Mouse (Mus musculus) midbrain, embryonic 11.5 days (tissue): ENCODE data around the gene Stx4a. TPM values are rescaled to one million over a fixed set of nuclear protein-coding genes. Genes with fewer than 3 reads are reported as not detected.
A peak's percentile ranks its signal among the peaks of the same experiment; 100 is the strongest.

Experiments
- ATAC-seq: fragments of 200-750 bp; cut with Nextera tagmentation; 2 replicates; pipeline ENCODE4 v1.8.0; 2017; ENCODE audit warnings: moderate TSS enrichment, moderate library complexity; ENCODE audit not compliant: low FRiP score
- DNase-seq: peaks from one replicate; pipeline ENCODE4 v3.0.0; 2015; ENCODE audit warnings: low spot score; ENCODE audit errors: missing footprints
- H3K27ac ChIP-seq: fragments of 300-500 bp; sonication (generic); 2 replicates; pipeline ENCODE4 v1.5.1; 2014; ENCODE audit warnings: low read depth, low read length
- H3K27me3 ChIP-seq: fragments of 300-500 bp; sonication (generic); 2 replicates; pipeline ENCODE4 v1.6.1; 2014; ENCODE audit warnings: mild to moderate bottlenecking, low read length, moderate library complexity, mixed read lengths; ENCODE audit not compliant: control insufficient read depth, insufficient read depth
- H3K36me3 ChIP-seq: fragments of 300-500 bp; sonication (generic); 2 replicates; pipeline ENCODE4 v1.6.1; 2014; ENCODE audit warnings: mild to moderate bottlenecking, low read length, moderate library complexity, mixed read lengths; ENCODE audit not compliant: control insufficient read depth, insufficient read depth
- H3K4me1 ChIP-seq: fragments of 300-500 bp; sonication (generic); 2 replicates; pipeline ENCODE4 v1.6.1; 2014; ENCODE audit warnings: low read length; ENCODE audit not compliant: control insufficient read depth, insufficient read depth
- H3K4me2 ChIP-seq: fragments of 300-500 bp; sonication (generic); 2 replicates; pipeline ENCODE4 v1.6.1; 2014; ENCODE audit warnings: mild to moderate bottlenecking, moderate library complexity
- H3K4me3 ChIP-seq: fragments of 300-500 bp; sonication (generic); 2 replicates; pipeline ENCODE4 v1.5.1; 2014; ENCODE audit warnings: low read depth, low read length
- H3K9ac ChIP-seq: fragments of 300-500 bp; sonication (generic); 2 replicates; pipeline ENCODE4 v1.6.1; 2014; ENCODE audit warnings: low read length
- H3K9me3 ChIP-seq: fragments of 300-500 bp; sonication (generic); 2 replicates; pipeline ENCODE4 v1.6.1; 2016; ENCODE audit warnings: low read length; ENCODE audit not compliant: control insufficient read depth
- WGBS: fragments of 180-500 bp; shearing (Covaris S2); extraction: QIAGEN DNeasy Blood & Tissue Kit; methylation state at CpG from one replicate; pipeline ENCODE4 v1.1.7; 2014; 5-methylcytosine and 5-hydroxymethylcytosine counted together
- polyA plus RNA-seq: library from polyadenylated mRNA; unstranded; fragments of >200 nt; fragmentation: Nextera tagmentation; extraction: Ambion mirVana; gene quantifications from 2 replicates; pipeline ENCODE4 v1.2.1, GENCODE M21; 2014

Gene Stx4a
- polyA plus RNA-seq, 1 experiment from 2014 or later: 12.2 TPM

DNA sequence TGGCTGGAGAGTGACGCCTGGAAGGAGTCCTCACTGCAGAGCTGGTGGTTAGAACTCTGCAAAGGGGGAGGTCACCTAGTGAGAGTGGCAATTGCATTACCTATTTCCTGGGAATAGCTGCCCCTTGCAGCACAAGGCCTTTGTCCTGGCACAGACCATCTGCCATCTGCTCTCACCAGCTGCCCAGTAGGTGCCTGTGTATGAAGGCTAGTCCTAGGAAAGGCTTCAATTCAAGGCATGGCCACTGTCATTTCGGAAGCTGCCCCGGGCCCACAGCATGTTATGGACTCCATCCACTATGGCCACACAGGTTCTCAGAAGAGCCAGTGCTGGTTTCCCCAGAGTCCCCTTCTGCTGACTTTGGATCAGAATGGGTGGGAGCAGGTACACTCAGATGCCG lies 25.5 kb upstream of the Stx4a start:
- DNase-seq (peak; percentile 80), ATAC-seq (no peak)
- Histone ChIP-seq H3K4me1 (peaks cover 4% of the 10 kb centered on the region), H3K9ac (no peak overlapping the region), H3K9me3 (no peaks in the 10 kb centered on the region), H3K27me3 (no peaks in the 10 kb centered on the region), H3K36me3 (peaks cover 28% of the 10 kb centered on the region), H3K4me3 (no peak overlapping the region), H3K27ac (no peak overlapping the region), H3K4me2 (no peak overlapping the region)
- 89% methylated on average over 4 of the region's 4 CpGs for WGBS

DNA sequence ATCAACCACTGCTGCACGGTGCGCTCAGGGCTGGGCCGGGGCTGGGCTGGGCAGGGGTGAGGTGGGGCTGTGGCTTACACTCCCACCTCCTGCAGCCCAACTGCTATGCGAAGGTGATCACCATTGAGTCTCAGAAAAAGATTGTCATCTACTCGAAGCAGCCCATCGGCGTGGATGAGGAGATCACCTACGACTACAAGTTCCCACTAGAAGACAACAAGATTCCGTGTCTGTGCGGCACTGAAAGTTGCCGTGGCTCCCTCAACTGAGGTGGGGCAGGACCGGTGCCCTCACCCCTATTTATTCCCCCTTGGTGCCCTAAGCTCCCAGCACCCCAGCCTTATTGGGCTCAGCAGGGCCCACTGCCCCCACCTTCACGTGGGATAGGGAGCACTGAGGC lies 24.9 kb upstream of the Stx4a start:
- Histone ChIP-seq H3K27ac (no peak overlapping the region), H3K4me1 (peaks cover 4% of the 10 kb centered on the region), H3K9me3 (no peaks in the 10 kb centered on the region), H3K4me3 (no peak overlapping the region), H3K4me2 (no peak overlapping the region), H3K9ac (no peak overlapping the region), H3K36me3 (peaks cover 28% of the 10 kb centered on the region), H3K27me3 (no peaks in the 10 kb centered on the region)
- 94% methylated on average over 13 of the region's 13 CpGs for WGBS
- ATAC-seq: no peak
- peak; percentile 71 for DNase-seq

DNA sequence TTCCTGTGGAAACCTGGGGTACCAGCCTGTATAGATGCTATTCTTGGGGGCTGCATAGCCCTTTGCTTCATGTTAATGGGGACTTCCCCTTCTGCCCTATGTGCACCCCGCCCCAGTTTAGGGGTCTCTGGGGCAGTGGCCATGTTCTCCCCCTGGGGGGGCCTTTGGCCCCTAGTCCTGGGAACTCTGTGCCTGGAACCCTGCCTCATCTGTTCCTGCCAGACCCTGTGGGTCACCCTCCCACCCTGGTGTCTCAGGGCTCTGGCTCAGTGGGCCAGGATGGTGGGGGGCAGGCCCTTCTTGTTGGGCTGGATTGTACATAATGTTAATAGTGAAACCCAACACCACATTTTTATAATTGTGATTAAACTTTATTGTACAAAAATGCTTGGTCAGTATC lies 24.4 kb upstream of the Stx4a start:
- DNase-seq (peak; percentile 70), ATAC-seq (peak; percentile 28; the same call in 1 of the 2 replicates)
- Histone ChIP-seq H3K9me3 (no peaks in the 10 kb centered on the region), H3K27ac (no peak overlapping the region), H3K4me2 (no peak overlapping the region), H3K4me3 (no peak overlapping the region), H3K4me1 (peaks cover 4% of the 10 kb centered on the region), H3K27me3 (no peaks in the 10 kb centered on the region), H3K36me3 (peaks cover 28% of the 10 kb centered on the region), H3K9ac (no peak overlapping the region)
- WGBS: 95% methylated on average over 1 of the region's 1 CpGs

DNA sequence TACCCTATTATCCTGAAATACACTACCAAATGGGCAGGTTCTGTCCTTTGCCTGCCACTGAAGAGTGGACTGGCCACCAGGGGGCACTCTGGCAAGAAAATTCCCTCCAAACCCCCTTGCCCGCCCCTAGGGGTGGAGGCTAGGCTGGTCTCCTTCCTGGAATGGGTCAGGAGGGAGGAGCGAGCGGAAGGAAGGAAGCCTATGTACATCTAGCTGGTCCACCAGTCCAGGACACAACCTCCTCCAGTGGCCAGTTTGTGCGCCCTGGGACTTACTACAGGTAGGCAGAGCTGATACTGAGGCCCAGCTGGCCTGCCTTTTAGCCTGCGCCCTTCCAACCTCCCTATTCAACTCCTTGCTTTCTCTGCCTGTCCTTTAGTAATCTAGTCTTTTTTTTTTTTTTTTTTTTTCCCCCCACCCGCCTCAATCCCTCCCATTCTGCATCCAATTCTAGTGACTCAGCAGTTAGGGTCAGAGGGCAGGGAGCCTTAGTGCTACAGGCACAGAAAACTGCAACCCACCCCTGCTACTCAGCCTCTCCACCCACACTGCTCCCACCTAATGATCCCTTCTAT lies 23.6 kb upstream of the Stx4a start, which contains the start of gene Hsd3b7:
Hsd3b7 (plus strand) TSS at position 170 of the 575 bp plus-strand sequence.
- no peaks in the 10 kb centered on the region for H3K27me3 ChIP-seq
- 32% methylated on average over 6 of the region's 6 CpGs for WGBS
- ATAC-seq: peak; percentile 85
- H3K27ac ChIP-seq: no peak within 1 kb of the TSS
- no peaks in the 10 kb centered on the region for H3K9me3 ChIP-seq
- peak within 1 kb of the TSS; percentile 44 for H3K9ac ChIP-seq
- H3K4me3 ChIP-seq: 0 out of 2 replicates have a peak within 1 kb of the TSS, but pooled peaks have one; percentile 7
- H3K4me1 ChIP-seq: peaks cover 4% of the 10 kb centered on the region
- no peak within 1 kb of the TSS for H3K4me2 ChIP-seq
- DNase-seq: peak; percentile 99
- peaks cover 22% of the 10 kb centered on the region for H3K36me3 ChIP-seq

DNA sequence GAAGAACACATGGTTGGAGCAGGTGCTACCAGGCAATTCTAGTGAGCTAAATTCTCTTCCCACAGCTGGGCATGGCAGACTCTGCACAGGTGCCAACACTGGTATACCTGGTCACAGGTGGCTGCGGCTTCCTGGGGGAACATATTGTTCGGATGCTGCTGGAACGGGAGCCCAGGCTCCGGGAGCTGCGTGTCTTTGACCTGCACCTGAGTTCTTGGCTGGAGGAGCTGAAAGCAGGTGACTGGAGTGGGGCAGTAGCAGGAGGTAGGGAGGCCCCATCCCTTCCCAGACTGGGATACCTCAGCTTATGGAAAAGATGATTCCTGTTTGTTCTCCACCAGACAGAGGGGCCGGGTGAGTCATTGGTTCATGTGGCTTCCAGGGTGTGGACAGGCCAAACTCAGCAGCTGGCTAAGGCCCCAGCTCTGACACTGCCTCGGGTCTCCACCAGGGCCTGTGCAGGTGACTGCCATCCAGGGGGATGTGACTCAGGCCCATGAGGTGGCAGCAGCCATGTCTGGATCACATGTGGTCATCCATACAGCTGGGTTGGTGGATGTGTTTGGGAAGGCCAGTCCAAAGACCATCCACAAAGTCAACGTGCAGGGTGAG lies 23.0 kb upstream of the Stx4a start:
- Histone ChIP-seq H3K9me3 (no peaks in the 10 kb centered on the region), H3K9ac (no peak overlapping the region; the same call in 1 of the 2 replicates), H3K27ac (no peak overlapping the region), H3K4me1 (peaks cover 4% of the 10 kb centered on the region), H3K27me3 (no peaks in the 10 kb centered on the region), H3K36me3 (peaks cover 19% of the 10 kb centered on the region), H3K4me2 (no peak overlapping the region), H3K4me3 (no peak overlapping the region)
- peak; percentile 77 for DNase-seq
- ATAC-seq: no peak
- 88% methylated on average over 8 of the region's 8 CpGs for WGBS

DNA sequence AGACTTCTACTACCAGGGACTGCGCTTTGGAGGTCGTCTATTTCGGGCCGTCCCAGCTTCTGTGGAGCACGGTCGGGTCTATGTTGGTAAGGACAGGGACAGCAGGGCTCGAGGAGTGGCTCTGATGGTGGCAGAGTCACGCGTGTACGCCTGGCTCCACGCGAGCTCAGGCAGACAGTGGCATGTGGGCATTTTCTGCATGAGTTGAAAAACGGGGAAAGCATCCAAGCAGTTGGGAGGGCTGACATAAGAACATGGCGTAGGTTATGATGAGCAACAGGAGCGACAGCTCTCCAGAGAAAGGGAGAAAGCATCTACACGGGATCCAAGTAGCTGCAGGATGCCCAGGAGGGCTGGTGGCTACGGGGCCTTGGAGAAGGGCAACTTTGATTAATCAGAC lies 21.8 kb upstream of the Stx4a start:
- ATAC-seq: no peak
- no peak overlapping the region for H3K4me2 ChIP-seq
- no peak overlapping the region for H3K9ac ChIP-seq
- H3K27me3 ChIP-seq: no peaks in the 10 kb centered on the region
- 92% methylated on average over 17 of the region's 17 CpGs for WGBS
- H3K4me3 ChIP-seq: no peak overlapping the region
- H3K27ac ChIP-seq: no peak overlapping the region
- peaks cover 16% of the 10 kb centered on the region for H3K36me3 ChIP-seq
- H3K9me3 ChIP-seq: no peaks in the 10 kb centered on the region
- DNase-seq: peak; percentile 14
- H3K4me1 ChIP-seq: peaks cover 4% of the 10 kb centered on the region

DNA sequence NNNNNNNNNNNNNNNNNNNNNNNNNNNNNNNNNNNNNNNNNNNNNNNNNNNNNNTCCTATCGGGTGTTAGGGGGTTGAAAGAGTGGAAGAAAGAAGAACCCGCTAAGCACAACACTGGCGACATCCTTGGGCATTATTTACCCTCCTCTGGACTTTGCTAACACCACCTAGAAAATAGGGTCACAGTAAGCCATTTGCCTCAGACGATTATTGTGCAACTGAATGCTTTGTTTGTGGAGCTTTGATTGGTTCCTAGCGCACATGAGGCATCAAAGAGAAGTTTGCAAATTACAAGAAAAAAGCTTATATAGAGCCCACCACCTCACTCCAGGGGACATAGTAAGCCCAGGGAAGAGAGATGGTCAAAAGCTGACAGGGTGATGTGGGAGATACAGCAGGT lies 15.3 kb upstream of the Stx4a start:
- 81% methylated on average over 5 of the region's 5 CpGs for WGBS
- no peak overlapping the region for H3K27ac ChIP-seq
- no peaks in the 10 kb centered on the region for H3K36me3 ChIP-seq
- no peak overlapping the region for H3K9ac ChIP-seq
- H3K9me3 ChIP-seq: no peaks in the 10 kb centered on the region
- ATAC-seq: no peak
- H3K4me2 ChIP-seq: no peak overlapping the region
- no peak for DNase-seq
- H3K27me3 ChIP-seq: no peaks in the 10 kb centered on the region
- H3K4me1 ChIP-seq: no peaks in the 10 kb centered on the region
- H3K4me3 ChIP-seq: no peak overlapping the region

DNA sequence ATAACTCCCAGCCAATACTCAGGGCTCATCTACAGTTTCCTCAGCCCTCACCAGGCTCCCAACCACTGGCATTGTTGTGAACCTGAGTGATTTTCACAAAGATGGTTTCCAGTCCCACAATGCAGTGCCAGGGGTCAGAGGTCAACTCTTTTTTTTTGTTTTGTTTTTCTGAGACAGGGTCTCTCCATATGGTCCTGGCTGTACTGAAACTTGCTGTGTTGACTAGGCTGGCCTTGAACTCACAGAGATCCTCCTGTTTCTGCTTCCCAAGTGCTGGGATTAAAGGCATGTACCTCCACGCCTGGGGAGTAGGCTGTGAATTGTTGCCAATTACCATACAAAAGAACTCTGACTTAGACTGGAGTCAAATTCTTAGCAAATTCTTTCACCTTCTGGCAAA lies 14.2 kb upstream of the Stx4a start:
- no peak overlapping the region for H3K4me3 ChIP-seq
- ATAC-seq (no peak), DNase-seq (peak; percentile 84)
- H3K9ac ChIP-seq: no peak overlapping the region
- H3K27ac ChIP-seq: no peak overlapping the region
- H3K36me3 ChIP-seq: 0 out of 2 replicates have a peak, but pooled peaks cover 3% of the 10 kb centered on the region
- H3K4me1 ChIP-seq: no peaks in the 10 kb centered on the region
- no peaks in the 10 kb centered on the region for H3K9me3 ChIP-seq
- no peak overlapping the region for H3K4me2 ChIP-seq
- no peaks in the 10 kb centered on the region for H3K27me3 ChIP-seq
- WGBS: 76% methylated on average over 1 of the region's 1 CpGs

DNA sequence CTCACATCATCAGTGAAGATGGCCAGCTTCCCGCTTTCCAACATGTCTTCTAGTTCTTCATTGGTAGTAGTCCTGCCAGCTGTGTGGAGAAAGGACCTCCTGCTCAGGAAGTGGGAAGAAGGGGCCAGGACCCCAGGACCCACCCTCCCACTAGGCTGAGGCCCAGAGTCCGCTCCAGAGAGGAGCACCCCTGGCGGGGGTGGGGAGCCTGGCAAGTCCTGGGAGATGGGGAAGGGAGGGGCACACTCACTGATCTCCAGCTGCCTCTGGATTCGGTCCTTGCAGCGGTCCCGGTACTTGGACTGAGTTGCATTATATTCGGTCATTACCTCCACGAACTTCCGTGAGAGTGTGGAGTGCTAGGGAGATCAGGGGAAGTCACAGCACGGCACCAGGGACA lies 13.4 kb upstream of the Stx4a start:
- 0 out of 2 replicates have a peak, but pooled peaks cover 3% of the 10 kb centered on the region for H3K36me3 ChIP-seq
- H3K4me2 ChIP-seq: no peak overlapping the region
- 82% methylated on average over 10 of the region's 10 CpGs for WGBS
- H3K27ac ChIP-seq: no peak overlapping the region
- H3K27me3 ChIP-seq: no peaks in the 10 kb centered on the region
- no peaks in the 10 kb centered on the region for H3K4me1 ChIP-seq
- no peak overlapping the region for H3K4me3 ChIP-seq
- no peak for ATAC-seq
- DNase-seq: peak; percentile 75
- no peaks in the 10 kb centered on the region for H3K9me3 ChIP-seq
- no peak overlapping the region for H3K9ac ChIP-seq
